Mouse (Mus musculus): ENCODE results near the gene Olfr1368. TPM values are rescaled to one million over a fixed set of nuclear protein-coding genes. Genes with fewer than 3 reads are reported as not detected.

Gene Olfr1368
- polyA plus RNA-seq, 1 experiment from 2014 or later = not detected

- no peaks in the 10 kb centered on the region for H3K36me3 ChIP-seq (replicated peaks; ENCODE audit: control insufficient read depth, insufficient read depth)
- peak overlapping the region; percentile 44 for H3K4me3 ChIP-seq (replicated peaks; ENCODE audit: low read length)
- peaks cover 16% of the 10 kb centered on the region for H3K4me1 ChIP-seq (replicated peaks; ENCODE audit: control insufficient read depth, insufficient read depth, low read length)
- H3K4me2 ChIP-seq (replicated peaks) = peak overlapping the region; percentile 80
- H3K9me3 ChIP-seq (ENCODE audit: control insufficient read depth, low read length) = no peaks in the 10 kb centered on the region
- H3K27me3 ChIP-seq (ENCODE audit: control insufficient read depth, insufficient read depth, low read length) = peaks cover 4% of the 10 kb centered on the region; the same call in 1 of the 2 replicates
- 4% methylated on average over 14 of the region's 14 CpGs for WGBS
- H3K9ac ChIP-seq = peak overlapping the region; percentile 50
- ATAC-seq (ENCODE audit: low FRiP score) = no peak
- DNase-seq (ENCODE audit: low spot score) = no peak
- no peak overlapping the region for H3K27ac ChIP-seq
These were observed 23.5 kb upstream of the Olfr1368 start for GRCm38 (mm10) chr13:21169121-21169656.

GRCm38 (mm10) chr13:21168371-21169011, 22.8 kb upstream of the Olfr1368 start:
- Histone ChIP-seq H3K4me2 (replicated peaks) (peak overlapping the region; percentile 80), H3K4me1 (replicated peaks; ENCODE audit: control insufficient read depth, insufficient read depth, low read length) (peaks cover 16% of the 10 kb centered on the region), H3K9ac (peak overlapping the region; percentile 50), H3K27me3 (ENCODE audit: control insufficient read depth, insufficient read depth, low read length) (peaks cover 4% of the 10 kb centered on the region; the same call in 1 of the 2 replicates), H3K27ac (no peak overlapping the region), H3K9me3 (ENCODE audit: control insufficient read depth, low read length) (no peaks in the 10 kb centered on the region), H3K4me3 (replicated peaks; ENCODE audit: low read length) (peak overlapping the region; percentile 44), H3K36me3 (replicated peaks; ENCODE audit: control insufficient read depth, insufficient read depth) (no peaks in the 10 kb centered on the region)
- WGBS = under 1% methylated on average over 16 of the region's 16 CpGs
- no peak for ATAC-seq (ENCODE audit: low FRiP score)
- peak; percentile 35 for DNase-seq (ENCODE audit: low spot score)

GRCm38 (mm10) chr13:21167910-21168300, 22.2 kb upstream of the Olfr1368 start:
- Histone ChIP-seq H3K4me3 (replicated peaks; ENCODE audit: low read length) (peak overlapping the region; percentile 44), H3K4me2 (replicated peaks) (peak overlapping the region; percentile 80), H3K36me3 (replicated peaks; ENCODE audit: control insufficient read depth, insufficient read depth) (no peaks in the 10 kb centered on the region), H3K9me3 (ENCODE audit: control insufficient read depth, low read length) (no peaks in the 10 kb centered on the region), H3K9ac (peak overlapping the region; percentile 50; the same call in 1 of the 2 replicates), H3K27ac (no peak overlapping the region), H3K4me1 (replicated peaks; ENCODE audit: control insufficient read depth, insufficient read depth, low read length) (peaks cover 12% of the 10 kb centered on the region), H3K27me3 (ENCODE audit: control insufficient read depth, insufficient read depth, low read length) (peaks cover 4% of the 10 kb centered on the region; the same call in 1 of the 2 replicates)
- WGBS = 0% methylated on average over 8 of the region's 8 CpGs
- DNase-seq (ENCODE audit: low spot score) (peak; percentile 76), ATAC-seq (ENCODE audit: low FRiP score) (peak; percentile 28)

GRCm38 (mm10) chr13:21166936-21167909, 21.6 kb upstream of the Olfr1368 start:
- no peaks in the 10 kb centered on the region for H3K36me3 ChIP-seq (replicated peaks; ENCODE audit: control insufficient read depth, insufficient read depth)
- under 1% methylated on average over 27 of the region's 27 CpGs for WGBS
- H3K27me3 ChIP-seq (ENCODE audit: control insufficient read depth, insufficient read depth, low read length) = peaks cover 4% of the 10 kb centered on the region; the same call in 1 of the 2 replicates
- peaks cover 12% of the 10 kb centered on the region for H3K4me1 ChIP-seq (replicated peaks; ENCODE audit: control insufficient read depth, insufficient read depth, low read length)
- no peak overlapping the region for H3K27ac ChIP-seq
- H3K4me3 ChIP-seq (replicated peaks; ENCODE audit: low read length) = peak overlapping the region; percentile 44
- ATAC-seq (ENCODE audit: low FRiP score) = peak; percentile 52
- peak overlapping the region; percentile 80 for H3K4me2 ChIP-seq (replicated peaks)
- peak; percentile 95 for DNase-seq (ENCODE audit: low spot score)
- H3K9me3 ChIP-seq (ENCODE audit: control insufficient read depth, low read length) = no peaks in the 10 kb centered on the region
- peak overlapping the region; percentile 31 for H3K9ac ChIP-seq

GRCm38 (mm10) chr13:21162591-21162990, 16.9 kb upstream of the Olfr1368 start:
- H3K27ac ChIP-seq = no peak overlapping the region
- H3K36me3 ChIP-seq (replicated peaks; ENCODE audit: control insufficient read depth, insufficient read depth) = no peaks in the 10 kb centered on the region
- no peak overlapping the region for H3K9ac ChIP-seq
- peaks cover 19% of the 10 kb centered on the region for H3K4me1 ChIP-seq (replicated peaks; ENCODE audit: control insufficient read depth, insufficient read depth, low read length)
- no peak for ATAC-seq (ENCODE audit: low FRiP score)
- no peaks in the 10 kb centered on the region for H3K9me3 ChIP-seq (ENCODE audit: control insufficient read depth, low read length)
- no peak for DNase-seq (ENCODE audit: low spot score)
- 63% methylated on average over 5 of the region's 5 CpGs for WGBS
- no peak overlapping the region for H3K4me2 ChIP-seq (replicated peaks)
- no peak overlapping the region for H3K4me3 ChIP-seq (replicated peaks; ENCODE audit: low read length)
- peaks cover 4% of the 10 kb centered on the region; the same call in 1 of the 2 replicates for H3K27me3 ChIP-seq (ENCODE audit: control insufficient read depth, insufficient read depth, low read length)

- DNase-seq (ENCODE audit: low spot score) (no peak), ATAC-seq (ENCODE audit: low FRiP score) (peak; percentile 44; the same call in 1 of the 2 replicates)
- H3K4me2 ChIP-seq (replicated peaks) = peak overlapping the region; percentile 81
- no peaks in the 10 kb centered on the region for H3K9me3 ChIP-seq (ENCODE audit: control insufficient read depth, low read length)
- peaks cover 4% of the 10 kb centered on the region; the same call in 1 of the 2 replicates for H3K27me3 ChIP-seq (ENCODE audit: control insufficient read depth, insufficient read depth, low read length)
- H3K27ac ChIP-seq = no peak overlapping the region
- peak overlapping the region; percentile 64 for H3K4me3 ChIP-seq (replicated peaks; ENCODE audit: low read length)
- H3K4me1 ChIP-seq (replicated peaks; ENCODE audit: control insufficient read depth, insufficient read depth, low read length) = peaks cover 16% of the 10 kb centered on the region
- no peaks in the 10 kb centered on the region for H3K36me3 ChIP-seq (replicated peaks; ENCODE audit: control insufficient read depth, insufficient read depth)
- 48% methylated on average over 2 of the region's 2 CpGs for WGBS
- 0 out of 2 replicates have a peak overlapping the region, but pooled peaks have one; percentile 24 for H3K9ac ChIP-seq
These were observed 15.9 kb upstream of the Olfr1368 start for GRCm38 (mm10) chr13:21161591-21161990.

- DNase-seq (ENCODE audit: low spot score) (peak; percentile 100), ATAC-seq (ENCODE audit: low FRiP score) (peak; percentile 88)
- H3K4me1 ChIP-seq (replicated peaks; ENCODE audit: control insufficient read depth, insufficient read depth, low read length) = 0 out of 2 replicates have a peak, but pooled peaks cover 10% of the 10 kb centered on the region
- H3K4me2 ChIP-seq (replicated peaks) = peak overlapping the region; percentile 81
- peak overlapping the region; percentile 64 for H3K4me3 ChIP-seq (replicated peaks; ENCODE audit: low read length)
- WGBS = under 1% methylated on average over 32 of the region's 32 CpGs
- H3K9me3 ChIP-seq (ENCODE audit: control insufficient read depth, low read length) = no peaks in the 10 kb centered on the region
- H3K36me3 ChIP-seq (replicated peaks; ENCODE audit: control insufficient read depth, insufficient read depth) = no peaks in the 10 kb centered on the region
- peaks cover 4% of the 10 kb centered on the region; the same call in 1 of the 2 replicates for H3K27me3 ChIP-seq (ENCODE audit: control insufficient read depth, insufficient read depth, low read length)
- no peak overlapping the region for H3K27ac ChIP-seq
- peak overlapping the region; percentile 58 for H3K9ac ChIP-seq
These were observed 15.3 kb upstream of the Olfr1368 start for GRCm38 (mm10) chr13:21160657-21161590.

GRCm38 (mm10) chr13:21160041-21160511, 14.4 kb upstream of the Olfr1368 start:
- H3K27ac ChIP-seq = no peak overlapping the region
- H3K27me3 ChIP-seq (ENCODE audit: control insufficient read depth, insufficient read depth, low read length) = 0 out of 2 replicates have a peak, but pooled peaks cover 4% of the 10 kb centered on the region
- H3K4me3 ChIP-seq (replicated peaks; ENCODE audit: low read length) = peak overlapping the region; percentile 64
- no peaks in the 10 kb centered on the region for H3K36me3 ChIP-seq (replicated peaks; ENCODE audit: control insufficient read depth, insufficient read depth)
- WGBS = under 1% methylated on average over 16 of the region's 16 CpGs
- ATAC-seq (ENCODE audit: low FRiP score) = peak; percentile 22; the same call in 1 of the 2 replicates
- 0 out of 2 replicates have a peak, but pooled peaks cover 10% of the 10 kb centered on the region for H3K4me1 ChIP-seq (replicated peaks; ENCODE audit: control insufficient read depth, insufficient read depth, low read length)
- H3K9ac ChIP-seq = peak overlapping the region; percentile 57
- peak overlapping the region; percentile 81 for H3K4me2 ChIP-seq (replicated peaks)
- no peaks in the 10 kb centered on the region for H3K9me3 ChIP-seq (ENCODE audit: control insufficient read depth, low read length)
- peak; percentile 32 for DNase-seq (ENCODE audit: low spot score)
